Mouse (Mus musculus) hindbrain, embryonic 13.5 days (tissue): ENCODE results near the gene Snrpd2. TPM values are rescaled to one million over a fixed set of nuclear protein-coding genes. Genes with fewer than 3 reads are reported as not detected.
A peak's percentile ranks its signal among the peaks of the same experiment; 100 is the strongest.

Experiments
- ATAC-seq: fragments of 200-750 bp; cut with Nextera tagmentation; 2 replicates; pipeline ENCODE4 v1.8.0; 2017; ENCODE audit warnings: moderate TSS enrichment; ENCODE audit not compliant: low FRiP score
- H3K27ac ChIP-seq: fragments of 300-500 bp; sonication (generic); 2 replicates; pipeline ENCODE4 v1.5.1; 2015; ENCODE audit warnings: inconsistent platforms, mild to moderate bottlenecking, moderate library complexity
- H3K27me3 ChIP-seq: fragments of 300-500 bp; sonication (generic); 2 replicates; pipeline ENCODE4 v1.6.1; 2015; ENCODE audit warnings: mild to moderate bottlenecking, inconsistent platforms
- H3K36me3 ChIP-seq: fragments of 300-500 bp; sonication (generic); 2 replicates; pipeline ENCODE4 v1.6.1; 2015; ENCODE audit warnings: mild to moderate bottlenecking, inconsistent platforms
- H3K4me1 ChIP-seq: fragments of 300-500 bp; sonication (generic); replicated peaks from 2 replicates; pipeline ENCODE4 v1.6.1; 2015; ENCODE audit warnings: inconsistent platforms
- H3K4me2 ChIP-seq: fragments of 300-500 bp; sonication (generic); 2 replicates; pipeline ENCODE4 v1.6.1; 2015; ENCODE audit warnings: inconsistent platforms, mild to moderate bottlenecking, moderate library complexity
- H3K4me3 ChIP-seq: fragments of 300-500 bp; sonication (generic); 2 replicates; pipeline ENCODE4 v1.5.1; 2015; ENCODE audit warnings: mild to moderate bottlenecking, inconsistent platforms
- H3K9ac ChIP-seq: fragments of 300-500 bp; sonication (generic); 2 replicates; pipeline ENCODE4 v1.6.1; 2015; ENCODE audit warnings: mild to moderate bottlenecking, inconsistent platforms
- H3K9me3 ChIP-seq: fragments of 300-500 bp; sonication (generic); 2 replicates; pipeline ENCODE4 v1.6.1; 2016; ENCODE audit warnings: inconsistent platforms
- WGBS: fragments of 180-500 bp; shearing (Covaris S2); methylation state at CpG from one replicate; pipeline ENCODE4 v1.1.7; 2015; 5-methylcytosine and 5-hydroxymethylcytosine counted together
- polyA plus RNA-seq: library from polyadenylated mRNA; unstranded; fragments of >200 nt; fragmentation: Nextera tagmentation; extraction: Ambion mirVana; gene quantifications from 2 replicates; pipeline ENCODE4 v1.2.1, GENCODE M21; 2015

Snrpd2 gene
- polyA plus RNA-seq, 1 experiment from 2014 or later: 123 TPM

DNA sequence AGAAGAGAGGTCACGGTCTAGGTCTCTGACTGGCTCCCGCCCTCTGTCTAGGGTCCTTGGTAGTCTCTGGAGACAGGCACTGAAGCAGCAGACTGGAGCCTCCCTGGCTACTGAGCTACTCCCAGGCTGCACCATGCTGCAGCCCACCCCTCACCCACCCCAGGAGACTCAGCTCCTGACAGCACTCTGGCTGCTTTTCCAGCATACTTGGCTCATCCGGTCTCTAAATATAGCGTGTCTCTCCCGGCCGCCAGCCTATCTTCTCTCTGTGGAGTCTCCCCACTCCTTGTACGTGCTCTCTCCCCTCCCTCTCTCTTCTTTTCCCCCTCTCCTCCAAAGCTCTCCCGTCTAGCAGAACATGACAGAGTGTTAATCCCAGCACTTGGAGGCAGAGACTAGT is 20.6 kb downstream of the Snrpd2 start:
- H3K4me1 ChIP-seq: peaks cover 37% of the 10 kb centered on the region
- H3K9me3 ChIP-seq: no peaks in the 10 kb centered on the region
- H3K36me3 ChIP-seq: no peaks in the 10 kb centered on the region
- H3K9ac ChIP-seq: peak overlapping the region; percentile 14
- no peak overlapping the region for H3K27ac ChIP-seq
- peaks cover 29% of the 10 kb centered on the region for H3K27me3 ChIP-seq
- H3K4me2 ChIP-seq: no peak overlapping the region
- WGBS: 59% methylated on average over 8 of the region's 8 CpGs
- H3K4me3 ChIP-seq: no peak overlapping the region
- ATAC-seq: no peak

- 0 out of 2 replicates have a peak overlapping the region, but pooled peaks have one; percentile 26 for H3K9ac ChIP-seq
- no peaks in the 10 kb centered on the region for H3K36me3 ChIP-seq
Observed at GRCm38 (mm10) chr7:19171831-19172230, 22.3 kb downstream of the Snrpd2 start.

GRCm38 (mm10) chr7:19172874-19173273 is 23.4 kb downstream of the Snrpd2 start:
- Histone ChIP-seq H3K9ac (0 out of 2 replicates have a peak overlapping the region, but pooled peaks have one; percentile 9), H3K27me3 (peaks cover 35% of the 10 kb centered on the region), H3K9me3 (no peaks in the 10 kb centered on the region), H3K36me3 (no peaks in the 10 kb centered on the region), H3K4me2 (peak overlapping the region; percentile 51), H3K4me3 (peak overlapping the region; percentile 23), H3K27ac (peak overlapping the region; percentile 14), H3K4me1 (peaks cover 36% of the 10 kb centered on the region)
- ATAC-seq: no peak
- 2% methylated on average over 17 of the region's 17 CpGs for WGBS

More at GRCm38 (mm10) chr7:19171831-19172230, 22.3 kb downstream of the Snrpd2 start:
- Histone ChIP-seq H3K27me3 (peaks cover 24% of the 10 kb centered on the region), H3K27ac (peak overlapping the region; percentile 14), H3K4me1 (peaks cover 26% of the 10 kb centered on the region), H3K4me3 (no peak overlapping the region), H3K9me3 (no peaks in the 10 kb centered on the region), H3K4me2 (no peak overlapping the region)
- no peak for ATAC-seq
- 44% methylated on average over 8 of the region's 8 CpGs for WGBS

GRCm38 (mm10) chr7:19175708-19176515 is 26.4 kb downstream of the Snrpd2 start, which contains the start of gene Eml2:
Eml2 (plus strand) TSS chr7:19176421.
- Histone ChIP-seq H3K27me3 (peaks cover 51% of the 10 kb centered on the region), H3K36me3 (no peaks in the 10 kb centered on the region), H3K4me1 (peaks cover 50% of the 10 kb centered on the region), H3K4me2 (peak within 1 kb of the TSS; percentile 76), H3K4me3 (peak within 1 kb of the TSS; percentile 67), H3K9me3 (no peaks in the 10 kb centered on the region), H3K9ac (peak within 1 kb of the TSS; percentile 86), H3K27ac (peak within 1 kb of the TSS; percentile 81)
- peak; percentile 96 for ATAC-seq
- WGBS: under 1% methylated on average over 30 of the region's 30 CpGs

GRCm38 (mm10) chr7:19176516-19176947 is 27.0 kb downstream of the Snrpd2 start:
- 0 out of 2 replicates have a peak, but pooled peaks cover 3% of the 10 kb centered on the region for H3K36me3 ChIP-seq
- H3K27me3 ChIP-seq: peaks cover 57% of the 10 kb centered on the region
- peak overlapping the region; percentile 86 for H3K9ac ChIP-seq
- 5% methylated on average over 12 of the region's 21 CpGs for WGBS
- no peaks in the 10 kb centered on the region for H3K9me3 ChIP-seq
- peak overlapping the region; percentile 67 for H3K4me3 ChIP-seq
- H3K27ac ChIP-seq: peak overlapping the region; percentile 81
- peaks cover 56% of the 10 kb centered on the region for H3K4me1 ChIP-seq
- H3K4me2 ChIP-seq: peak overlapping the region; percentile 76
- ATAC-seq: peak; percentile 43

DNA sequence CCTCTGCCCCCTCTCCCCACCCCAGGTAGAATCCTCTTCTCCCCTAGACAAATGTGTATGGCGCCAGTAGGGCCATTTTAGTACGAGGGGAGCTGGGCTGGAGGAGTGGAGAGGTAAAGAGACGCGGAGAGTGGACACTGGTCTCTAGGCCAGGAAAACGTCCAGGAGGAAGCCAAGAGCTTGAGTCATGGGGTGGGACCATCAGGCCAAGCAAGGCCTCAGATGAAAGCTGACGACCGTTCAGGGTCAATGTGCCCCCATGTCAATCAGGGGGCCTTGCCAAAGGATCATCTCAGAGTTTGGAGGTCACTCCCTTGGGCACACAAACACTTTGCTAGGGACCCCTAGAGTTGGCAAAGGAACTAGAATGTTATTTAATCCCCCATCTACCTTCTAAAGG is 27.7 kb downstream of the Snrpd2 start:
- Histone ChIP-seq H3K36me3 (peaks cover 10% of the 10 kb centered on the region), H3K9me3 (no peaks in the 10 kb centered on the region), H3K4me1 (peaks cover 52% of the 10 kb centered on the region), H3K4me3 (peak overlapping the region; percentile 67), H3K27me3 (peaks cover 57% of the 10 kb centered on the region), H3K27ac (no peak overlapping the region), H3K4me2 (peak overlapping the region; percentile 76), H3K9ac (peak overlapping the region; percentile 86)
- 68% methylated on average over 7 of the region's 7 CpGs for WGBS
- no peak for ATAC-seq

GRCm38 (mm10) chr7:19178035-19178434 is 28.5 kb downstream of the Snrpd2 start:
- H3K27ac ChIP-seq: no peak overlapping the region
- peak overlapping the region; percentile 76 for H3K4me2 ChIP-seq
- peaks cover 17% of the 10 kb centered on the region for H3K36me3 ChIP-seq
- H3K4me1 ChIP-seq: peaks cover 44% of the 10 kb centered on the region
- WGBS: 14% methylated on average over 18 of the region's 18 CpGs
- H3K27me3 ChIP-seq: peaks cover 57% of the 10 kb centered on the region
- ATAC-seq: no peak
- peak overlapping the region; percentile 67 for H3K4me3 ChIP-seq
- peak overlapping the region; percentile 60 for H3K9ac ChIP-seq
- H3K9me3 ChIP-seq: no peaks in the 10 kb centered on the region

- peaks cover 41% of the 10 kb centered on the region for H3K4me1 ChIP-seq
- no peaks in the 10 kb centered on the region for H3K9me3 ChIP-seq
- peaks cover 20% of the 10 kb centered on the region for H3K36me3 ChIP-seq
- WGBS: 5% methylated on average over 27 of the region's 27 CpGs
- ATAC-seq: no peak
- peak overlapping the region; percentile 60; the same call in 1 of the 2 replicates for H3K9ac ChIP-seq
- H3K27me3 ChIP-seq: peaks cover 54% of the 10 kb centered on the region
- H3K4me3 ChIP-seq: peak overlapping the region; percentile 67
- H3K4me2 ChIP-seq: peak overlapping the region; percentile 76
- H3K27ac ChIP-seq: no peak overlapping the region
Observed at GRCm38 (mm10) chr7:19178443-19179092, 29.0 kb downstream of the Snrpd2 start.

GRCm38 (mm10) chr7:19179173-19179572 is 29.7 kb downstream of the Snrpd2 start:
- Histone ChIP-seq H3K27ac (no peak overlapping the region), H3K36me3 (peaks cover 24% of the 10 kb centered on the region), H3K4me3 (peak overlapping the region; percentile 67), H3K4me1 (peaks cover 44% of the 10 kb centered on the region), H3K4me2 (peak overlapping the region; percentile 76), H3K27me3 (peaks cover 48% of the 10 kb centered on the region), H3K9me3 (no peaks in the 10 kb centered on the region), H3K9ac (peak overlapping the region; percentile 49; the same call in 1 of the 2 replicates)
- ATAC-seq: no peak
- WGBS: 1% methylated on average over 31 of the region's 32 CpGs

- H3K4me3 ChIP-seq: peak overlapping the region; percentile 67; the same call in 1 of the 2 replicates
- WGBS: 41% methylated on average over 6 of the region's 6 CpGs
- H3K4me1 ChIP-seq: peaks cover 52% of the 10 kb centered on the region
- H3K9me3 ChIP-seq: no peaks in the 10 kb centered on the region
- no peak overlapping the region; the same call in 1 of the 2 replicates for H3K9ac ChIP-seq
- ATAC-seq: no peak
- H3K27me3 ChIP-seq: peaks cover 48% of the 10 kb centered on the region
- H3K36me3 ChIP-seq: peaks cover 24% of the 10 kb centered on the region
- no peak overlapping the region for H3K27ac ChIP-seq
- H3K4me2 ChIP-seq: no peak overlapping the region
Observed at GRCm38 (mm10) chr7:19179936-19180335, 30.4 kb downstream of the Snrpd2 start.

DNA sequence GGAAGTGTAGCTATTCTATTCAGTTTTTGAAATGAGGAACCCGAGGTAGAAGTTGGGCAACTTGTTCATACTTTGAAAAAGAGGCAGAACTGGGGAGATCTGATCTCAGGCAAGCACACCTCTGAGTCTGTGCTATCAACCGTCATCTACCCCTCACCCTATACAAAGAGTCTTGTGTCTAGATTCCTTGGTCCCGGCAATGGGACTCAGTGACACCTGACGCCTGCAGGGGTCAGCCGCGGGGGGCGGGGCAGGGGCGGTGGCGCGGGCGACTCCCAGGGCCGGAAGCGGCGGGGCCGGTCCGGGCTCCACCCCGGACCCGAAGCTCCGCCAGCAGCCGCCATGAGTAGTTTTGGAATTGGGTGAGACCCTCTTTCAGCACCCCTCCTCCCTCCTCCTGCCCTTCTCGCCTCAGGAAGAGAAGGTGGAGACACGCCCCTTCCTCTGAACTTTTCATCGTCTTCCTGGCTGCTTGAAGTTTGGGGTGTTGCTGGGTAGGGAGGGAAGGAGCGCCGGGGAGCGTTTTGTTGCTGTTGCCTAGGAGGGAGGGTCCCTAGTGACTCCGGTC is 31.4 kb downstream of the Snrpd2 start:
- Histone ChIP-seq H3K4me1 (peaks cover 59% of the 10 kb centered on the region), H3K9ac (peak overlapping the region; percentile 65), H3K36me3 (peaks cover 32% of the 10 kb centered on the region)

GRCm38 (mm10) chr7:19184250-19184649 is 34.7 kb downstream of the Snrpd2 start:
- WGBS: 80% methylated on average over 2 of the region's 2 CpGs
- Histone ChIP-seq H3K36me3 (peaks cover 56% of the 10 kb centered on the region), H3K27me3 (peaks cover 23% of the 10 kb centered on the region), H3K27ac (peak overlapping the region; percentile 78), H3K4me3 (no peak overlapping the region), H3K4me2 (no peak overlapping the region), H3K9ac (no peak overlapping the region), H3K9me3 (no peaks in the 10 kb centered on the region), H3K4me1 (peaks cover 33% of the 10 kb centered on the region)
- no peak for ATAC-seq

More for the DNA sequence above, 31.4 kb downstream of the Snrpd2 start:
- ATAC-seq: no peak
- H3K4me3 ChIP-seq: peak overlapping the region; percentile 34
- WGBS: 4% methylated on average over 26 of the region's 27 CpGs
- no peak overlapping the region for H3K27ac ChIP-seq
- H3K27me3 ChIP-seq: peaks cover 48% of the 10 kb centered on the region
- no peaks in the 10 kb centered on the region for H3K9me3 ChIP-seq
- peak overlapping the region; percentile 52 for H3K4me2 ChIP-seq
